Mouse (Mus musculus): ENCODE measurements around the gene Mpv17.

Mpv17 gene

DNA sequence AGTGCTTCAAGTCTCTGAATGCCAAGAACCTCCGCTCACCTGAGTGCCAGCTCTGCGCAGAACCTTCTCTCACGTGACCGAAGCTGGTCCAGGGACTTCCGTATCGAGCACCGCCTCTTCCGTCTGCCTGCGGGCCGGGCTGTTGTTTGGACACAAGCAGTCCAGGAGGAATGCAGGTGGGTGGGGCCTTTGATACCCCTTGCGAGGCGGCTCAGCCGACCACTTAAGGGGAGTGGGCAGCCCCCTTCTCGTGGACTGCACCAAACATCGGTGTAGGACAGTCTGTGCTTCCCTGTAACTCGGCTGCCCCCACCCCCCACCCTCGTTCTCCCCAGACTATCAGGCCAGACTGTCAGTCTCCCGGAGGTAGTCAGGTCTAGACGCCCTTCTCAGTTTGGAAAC is at the start of gene Mpv17:
Gene Mpv17, minus strand, starts transcription at position 100 of the 402 bp plus-strand sequence.
- peak; percentile 80 for DNase-seq (ENCODE audit: extremely low spot score, low spot score)

DNA sequence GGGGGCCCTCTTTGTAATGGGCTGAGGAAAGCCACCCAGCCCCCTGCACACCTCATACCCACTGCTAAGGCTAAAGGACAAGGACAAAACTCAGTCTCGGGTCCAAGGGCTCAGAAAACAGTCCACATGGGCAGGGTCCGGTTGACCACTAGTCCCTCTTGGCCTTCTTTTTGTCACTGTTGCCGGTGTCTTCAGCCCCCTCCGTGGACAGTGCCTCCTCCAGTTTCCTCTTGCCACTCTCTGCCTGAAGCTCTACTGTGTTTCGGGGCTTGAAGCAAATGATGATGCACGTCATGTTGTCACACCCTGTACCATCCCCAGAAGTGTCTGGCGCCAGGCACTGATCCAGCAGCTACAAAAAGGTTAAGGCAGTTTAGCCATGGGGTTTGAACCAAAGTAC is 48.9 kb upstream of the Mpv17 start:
- DNase-seq (ENCODE audit: extremely low spot score, low spot score), result no peak

DNA sequence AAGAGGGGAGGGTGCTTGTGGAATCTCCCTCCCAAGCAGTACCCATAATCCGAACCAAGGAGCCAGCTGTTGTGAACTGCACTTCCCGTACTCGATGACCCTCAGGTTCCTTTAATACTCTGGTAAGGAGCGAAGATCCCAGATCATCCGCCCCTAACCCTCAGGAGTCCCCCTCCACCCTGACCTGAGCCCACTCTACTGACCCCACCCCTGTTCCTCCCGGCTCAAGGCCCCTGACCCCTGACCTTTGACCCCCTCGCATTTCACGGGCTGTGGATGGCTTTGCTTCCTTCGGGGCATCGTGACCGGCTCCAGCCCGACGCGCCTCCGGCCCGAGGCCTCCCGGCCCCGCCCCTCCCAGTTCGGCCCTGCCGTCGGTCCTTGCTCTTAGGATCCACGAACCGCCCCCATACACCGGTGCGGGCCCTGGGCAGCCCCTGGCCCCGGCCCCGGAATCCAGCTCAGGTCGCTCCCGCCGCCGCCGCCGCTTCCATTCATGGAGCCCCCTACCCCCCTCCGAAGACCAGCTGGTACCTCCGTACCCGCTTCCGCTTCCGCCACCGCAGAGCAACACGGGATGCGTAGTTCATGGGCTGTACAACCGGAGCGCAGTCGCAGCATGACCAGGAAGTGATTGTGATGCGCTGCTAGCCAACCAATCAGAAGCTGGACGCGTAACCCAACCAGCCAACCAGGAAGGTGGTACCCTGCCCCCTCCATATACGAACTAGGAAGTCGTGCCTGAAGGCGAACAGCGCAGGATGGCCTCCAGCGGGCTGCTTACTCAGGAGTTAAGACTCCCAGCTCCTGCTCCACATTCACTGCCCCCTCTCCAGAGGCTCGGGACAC is 47.9 kb upstream of the Mpv17 start, which contains the start of gene Zfp513:
Gene Zfp513, minus strand, starts transcription at position 562 of the 849 bp plus-strand sequence.
- peak; percentile 96 for DNase-seq (ENCODE audit: extremely low spot score, low spot score)

DNA sequence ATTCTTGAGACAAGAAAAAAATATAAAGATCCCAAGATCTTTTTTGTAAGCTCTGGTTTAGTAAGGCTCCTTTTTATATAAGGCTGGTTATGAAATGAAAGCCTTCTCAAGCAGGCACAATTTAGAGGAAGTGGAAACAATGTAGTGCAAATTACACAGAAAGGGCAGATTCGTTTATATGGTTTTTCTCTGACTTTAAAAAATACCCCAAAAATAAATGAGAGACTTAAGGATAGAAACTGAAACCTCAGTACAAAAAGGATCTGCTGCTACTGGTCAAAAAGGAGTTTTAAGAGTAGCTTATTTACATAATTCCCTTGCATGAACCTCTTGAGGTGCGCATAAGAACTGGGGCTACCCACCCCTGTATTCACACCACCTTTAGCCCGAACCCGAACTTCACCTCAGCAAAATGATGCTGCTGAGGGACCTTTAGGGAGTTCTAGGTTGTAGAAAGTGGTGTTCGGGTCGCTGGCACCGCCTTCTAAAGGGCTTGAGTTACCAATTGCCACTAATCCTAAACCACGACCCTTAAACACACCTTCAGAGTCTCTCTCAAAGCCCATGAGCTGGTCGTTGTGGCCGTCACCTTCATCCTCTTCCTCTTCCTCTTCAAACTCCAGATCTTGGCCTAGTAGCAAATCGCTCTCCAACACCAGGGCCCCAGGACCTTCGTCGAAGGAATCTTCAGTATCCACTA is 47.1 kb upstream of the Mpv17 start:
- DNase-seq (ENCODE audit: extremely low spot score, low spot score), result no peak

DNA sequence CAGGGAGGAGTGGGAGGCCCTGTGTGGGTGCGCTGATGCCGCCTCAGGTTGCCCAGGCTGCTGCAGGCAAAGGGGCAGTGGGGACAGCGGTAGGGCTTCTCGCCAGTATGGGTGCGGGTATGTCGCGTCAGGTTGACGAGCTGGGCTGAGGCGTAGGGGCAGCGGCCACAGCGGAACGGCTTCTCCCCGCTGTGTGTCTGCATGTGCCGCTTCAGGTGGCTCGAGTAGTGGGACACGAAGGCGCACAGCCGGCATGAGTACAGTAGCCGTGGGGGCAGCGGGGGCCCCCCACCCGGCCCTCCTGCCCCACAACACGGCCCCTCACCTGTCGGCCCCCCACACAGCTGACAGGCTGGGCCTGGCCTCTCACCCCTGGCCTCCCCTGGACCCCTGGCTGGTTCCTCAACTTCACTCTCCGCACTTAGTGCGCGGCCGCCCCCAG is 46.3 kb upstream of the Mpv17 start:
- DNase-seq (ENCODE audit: extremely low spot score, low spot score), result no peak

DNA sequence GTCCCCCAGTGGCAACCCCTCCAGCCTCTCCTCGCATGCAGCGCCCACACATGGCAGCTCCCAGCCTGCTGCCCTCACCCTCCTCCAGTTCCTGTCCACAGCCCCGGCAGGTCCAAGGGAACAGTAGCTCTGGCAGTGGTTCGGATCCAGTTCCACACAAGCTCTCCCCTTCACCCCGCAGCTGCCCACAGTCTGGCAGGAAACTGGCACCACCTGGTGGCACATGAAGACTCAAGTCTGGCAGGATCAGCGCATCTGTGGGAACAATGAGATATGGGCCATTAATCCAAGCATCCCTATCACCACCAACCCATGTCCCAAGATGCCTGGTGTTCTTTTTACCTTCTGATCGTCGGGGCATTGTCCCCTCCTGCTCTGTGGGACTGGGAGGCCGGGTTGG is 45.8 kb upstream of the Mpv17 start:
- no peak for DNase-seq (ENCODE audit: extremely low spot score, low spot score)

DNA sequence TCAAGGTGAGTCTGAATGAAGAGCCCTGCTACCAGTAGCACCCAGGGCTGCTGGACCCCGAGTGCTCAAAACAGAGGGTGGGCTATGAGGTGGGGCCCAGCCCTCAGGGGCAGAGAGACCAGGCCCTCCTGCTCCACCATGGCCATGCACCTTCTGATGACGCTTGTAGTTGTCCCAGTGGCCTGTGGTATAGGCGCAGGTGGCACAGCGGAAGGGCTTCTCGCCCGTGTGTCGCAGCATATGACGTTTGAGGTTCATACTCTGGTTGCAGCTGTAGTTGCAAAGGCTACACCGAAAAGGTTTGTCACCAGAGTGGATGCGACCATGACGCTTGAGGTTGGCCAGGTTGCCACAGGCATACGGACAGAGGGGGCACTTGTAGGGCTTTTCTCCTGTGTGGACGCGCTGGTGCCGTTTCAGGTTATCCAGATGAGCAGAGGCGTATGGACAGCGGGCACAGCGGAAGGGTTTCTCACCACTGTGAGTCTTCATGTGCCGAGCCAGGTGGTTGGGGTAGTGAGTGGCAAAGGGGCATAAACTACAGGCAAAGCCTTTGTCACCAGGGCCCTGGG is 45.4 kb upstream of the Mpv17 start:
- no peak for DNase-seq (ENCODE audit: extremely low spot score, low spot score)

DNA sequence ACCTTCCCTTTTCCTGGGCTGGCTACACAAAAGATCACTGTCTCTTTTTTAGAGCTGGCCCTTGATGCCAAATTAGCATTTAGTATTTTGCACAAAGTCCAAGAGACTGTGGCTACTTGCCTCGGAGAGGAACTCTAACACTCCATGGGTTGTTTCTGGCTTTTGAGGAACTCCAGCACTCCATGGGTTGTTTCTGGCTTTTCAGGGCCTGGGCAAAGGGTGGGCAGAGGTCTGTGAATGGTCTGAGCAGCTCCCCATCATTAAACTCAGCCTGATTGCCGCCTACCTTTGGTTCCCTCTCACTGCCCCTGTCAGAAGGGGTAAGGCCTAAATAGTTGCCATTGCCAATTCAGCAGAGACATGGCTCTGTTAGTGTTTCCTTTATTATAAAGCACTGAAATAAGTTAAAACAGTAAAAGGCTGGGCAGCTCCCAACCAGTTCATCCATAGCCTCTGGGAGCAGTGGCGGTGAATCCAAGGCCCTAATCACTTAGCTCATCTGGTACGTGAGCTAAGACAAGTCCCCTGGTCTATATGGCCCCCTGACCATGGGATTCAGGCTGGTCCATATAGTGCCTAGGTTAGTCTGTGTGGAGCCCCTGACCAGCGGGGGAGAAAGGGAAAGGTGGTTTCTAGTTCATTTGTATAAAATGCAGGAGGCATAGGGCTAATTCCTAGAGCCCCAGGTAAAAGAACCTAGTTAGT is 44.7 kb upstream of the Mpv17 start:
- no peak for DNase-seq (ENCODE audit: extremely low spot score, low spot score)

DNA sequence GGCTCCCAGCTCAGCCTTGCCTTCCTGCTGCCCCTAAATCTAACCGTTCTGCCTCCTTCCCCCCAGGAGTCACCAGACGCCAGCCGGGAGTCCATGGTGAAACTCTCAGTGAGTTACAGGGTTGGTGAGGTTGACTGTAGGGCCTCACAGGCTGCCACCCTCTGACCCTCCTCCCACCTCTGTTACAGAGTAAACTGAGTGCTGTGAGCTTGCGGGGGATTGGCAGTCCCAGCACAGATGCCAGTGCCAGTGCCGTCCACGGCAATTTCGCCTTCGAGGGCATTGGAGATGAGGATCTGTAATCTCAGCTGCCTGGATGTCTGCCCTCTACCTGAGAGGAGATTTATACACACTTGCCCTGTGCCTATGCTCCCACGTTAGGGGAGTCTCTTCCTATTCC is 44.1 kb upstream of the Mpv17 start:
- no peak for DNase-seq (ENCODE audit: extremely low spot score, low spot score)

DNA sequence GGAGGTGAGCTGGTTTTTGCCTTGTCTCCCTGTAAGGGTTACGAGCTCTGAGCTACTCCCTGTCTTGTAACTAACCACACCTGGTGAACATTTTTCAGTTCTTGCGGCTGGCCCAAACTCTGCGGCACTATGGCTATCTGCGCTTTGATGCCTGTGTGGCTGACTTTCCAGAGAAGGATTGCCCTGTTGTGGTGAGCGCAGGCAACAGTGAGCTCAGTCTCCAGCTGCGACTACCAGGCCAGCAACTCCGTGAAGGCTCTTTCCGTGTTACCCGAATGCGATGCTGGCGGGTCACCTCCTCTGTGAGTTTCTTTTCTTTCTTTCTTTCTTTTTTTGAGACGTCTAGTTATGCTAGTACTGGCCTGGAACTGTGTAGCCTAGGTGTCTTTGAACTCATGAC is 43.0 kb upstream of the Mpv17 start:
- DNase-seq (ENCODE audit: extremely low spot score, low spot score), result no peak

DNA sequence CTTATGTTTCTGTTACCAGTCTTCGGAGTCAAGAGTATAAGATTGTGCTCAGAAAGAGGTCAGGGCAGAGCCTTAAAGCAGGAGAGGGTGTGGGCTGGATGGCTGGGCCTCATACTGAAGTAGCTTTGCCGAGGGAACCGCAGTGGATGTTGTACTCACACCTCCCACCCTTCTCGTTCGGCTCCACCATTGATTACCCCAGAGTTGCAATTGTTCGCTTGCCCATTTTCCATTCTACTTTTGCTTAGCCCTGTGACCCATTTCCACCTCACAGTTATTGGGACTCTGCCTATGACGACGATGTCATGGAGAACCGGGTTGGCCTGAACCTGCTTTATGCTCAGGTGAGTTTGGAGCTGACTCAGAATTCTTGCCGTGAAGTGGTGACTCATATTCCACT is 42.2 kb upstream of the Mpv17 start:
- no peak for DNase-seq (ENCODE audit: extremely low spot score, low spot score)

DNA sequence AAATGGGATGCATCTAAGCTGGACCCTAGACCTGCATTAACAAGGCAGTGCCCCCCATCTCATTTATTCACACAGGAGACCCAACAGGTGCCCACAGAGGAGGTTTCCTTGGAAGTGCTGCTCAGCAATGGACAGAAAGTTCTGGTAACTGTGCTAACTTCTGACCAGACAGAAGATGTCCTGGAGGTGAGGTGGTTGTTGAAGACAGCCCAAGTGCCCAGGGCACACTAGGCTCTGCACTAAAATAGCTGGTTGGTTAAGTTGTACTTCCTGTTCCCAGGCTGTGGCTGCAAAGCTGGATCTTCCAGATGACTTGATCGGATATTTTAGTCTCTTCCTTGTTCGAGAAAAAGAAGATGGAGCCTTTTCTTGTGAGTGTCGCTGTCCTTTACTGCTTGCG is 41.6 kb upstream of the Mpv17 start:
- no peak for DNase-seq (ENCODE audit: extremely low spot score, low spot score)

DNA sequence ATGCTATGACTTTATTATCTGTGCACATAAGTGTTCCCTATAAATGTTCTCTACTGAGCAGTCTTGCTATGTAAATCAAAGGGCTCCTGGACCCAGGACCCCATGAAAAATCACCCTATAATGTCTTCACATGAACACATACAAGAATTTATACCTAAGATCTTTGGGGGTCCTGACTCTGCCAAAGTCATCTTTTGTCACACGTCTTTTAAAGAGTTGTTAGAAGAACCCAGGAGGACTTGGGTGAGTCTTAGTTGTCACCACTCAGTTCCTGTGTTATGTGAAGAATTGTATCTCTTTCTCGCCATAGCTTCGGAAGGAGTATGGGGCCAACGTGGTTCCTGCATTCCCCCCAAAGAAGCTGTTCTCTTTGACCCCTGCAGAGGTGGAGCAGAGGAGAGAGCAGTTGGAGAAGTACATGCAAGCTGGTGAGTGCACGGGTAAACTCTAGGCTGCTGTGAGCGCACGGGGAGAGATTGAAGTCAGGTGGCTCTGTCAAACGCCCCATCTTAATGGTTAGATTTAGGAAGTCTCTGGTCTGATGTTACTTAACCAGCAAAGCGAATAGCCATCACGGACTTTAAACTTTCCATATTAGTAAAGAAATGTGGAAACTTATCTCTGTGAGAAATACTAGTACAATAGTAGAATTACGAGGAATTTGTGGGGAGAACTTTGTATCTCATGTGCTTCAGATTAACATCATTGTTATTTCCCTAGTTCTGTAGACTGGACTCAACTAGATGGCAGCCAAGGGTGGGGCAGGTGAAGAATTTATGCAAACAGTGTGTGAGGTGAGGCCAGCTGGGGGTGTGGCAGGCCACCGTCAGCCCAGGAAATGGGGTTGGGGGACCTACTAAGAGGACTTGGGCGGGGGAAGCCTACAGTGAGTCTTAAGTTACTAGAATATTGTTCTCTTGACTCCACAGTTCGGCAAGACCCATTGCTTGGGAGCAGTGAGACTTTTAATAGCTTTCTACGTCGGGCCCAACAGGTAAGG is 40.7 kb upstream of the Mpv17 start:
- DNase-seq (ENCODE audit: extremely low spot score, low spot score), result no peak

DNA sequence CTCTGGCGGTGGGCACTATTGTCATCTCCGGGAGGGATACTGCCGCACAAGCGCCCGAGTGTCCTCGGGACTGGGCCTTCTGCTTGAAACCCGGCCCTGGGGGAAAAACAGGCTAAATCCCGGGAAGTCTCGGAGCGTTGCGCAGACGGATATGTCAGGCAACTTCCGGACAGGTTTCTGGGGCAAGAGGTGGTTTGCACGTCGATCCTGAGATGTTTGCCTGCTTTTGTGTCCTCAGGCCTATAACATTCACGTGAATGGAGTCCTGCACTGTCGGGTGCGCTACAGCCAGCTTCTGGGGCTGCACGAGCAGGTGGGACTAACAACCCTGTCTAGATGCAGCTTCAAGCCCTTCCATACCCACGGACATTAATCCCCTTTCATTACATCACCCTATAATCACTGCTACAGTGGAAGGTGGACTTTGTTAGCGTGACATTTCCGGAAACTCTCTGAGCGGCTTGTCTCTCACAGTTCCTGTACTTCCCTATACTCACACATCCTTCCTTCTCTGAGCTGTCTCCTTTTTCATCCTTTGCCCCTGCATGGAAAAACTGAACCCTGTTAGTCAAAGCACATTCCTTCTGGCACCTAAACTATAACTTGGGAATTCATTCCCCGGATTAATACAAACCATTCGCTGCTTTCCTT is 39.7 kb upstream of the Mpv17 start:
- no peak for DNase-seq (ENCODE audit: extremely low spot score, low spot score)

DNA sequence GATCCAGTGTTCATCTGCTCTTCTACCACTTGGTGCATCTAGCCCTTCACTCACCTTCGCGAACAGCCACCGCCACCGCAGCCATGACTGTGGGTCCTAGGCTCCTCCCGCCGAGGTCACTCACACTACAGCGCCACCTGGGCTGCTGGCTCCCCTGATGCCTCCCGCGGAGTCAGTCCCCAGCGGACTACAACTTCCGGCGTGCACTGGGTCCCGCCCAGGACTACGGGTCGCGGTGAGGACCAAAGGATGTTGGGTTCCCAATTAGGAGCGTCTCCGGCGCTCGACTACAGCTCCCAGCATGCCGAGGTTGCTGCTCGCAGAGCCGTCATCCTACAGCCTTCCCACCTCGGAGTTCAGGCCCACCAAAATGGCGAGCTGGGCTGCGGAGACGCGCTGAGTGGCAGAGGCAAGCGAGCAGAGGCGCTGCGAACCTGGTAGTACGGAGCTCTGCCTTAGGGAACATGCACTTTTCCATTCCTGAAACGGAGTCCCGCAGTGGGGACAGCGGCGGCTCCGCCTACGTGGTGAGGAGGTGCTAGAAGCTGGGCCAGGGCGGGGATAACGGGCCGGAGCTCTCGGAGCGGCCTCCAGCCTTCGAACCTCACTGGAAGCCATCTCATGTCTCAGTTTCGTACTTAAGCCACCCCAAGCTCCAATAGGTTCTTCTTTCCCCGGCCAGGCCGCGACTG is 39.0 kb upstream of the Mpv17 start, which contains the start of the genes Snx17 and Eif2b4:
Gene Snx17, plus strand, starts transcription at position 289 of the 692 bp plus-strand sequence.
Gene Eif2b4, minus strand, starts transcription at position 492 of the 692 bp plus-strand sequence.
- DNase-seq (ENCODE audit: extremely low spot score, low spot score), result peak; percentile 100

DNA sequence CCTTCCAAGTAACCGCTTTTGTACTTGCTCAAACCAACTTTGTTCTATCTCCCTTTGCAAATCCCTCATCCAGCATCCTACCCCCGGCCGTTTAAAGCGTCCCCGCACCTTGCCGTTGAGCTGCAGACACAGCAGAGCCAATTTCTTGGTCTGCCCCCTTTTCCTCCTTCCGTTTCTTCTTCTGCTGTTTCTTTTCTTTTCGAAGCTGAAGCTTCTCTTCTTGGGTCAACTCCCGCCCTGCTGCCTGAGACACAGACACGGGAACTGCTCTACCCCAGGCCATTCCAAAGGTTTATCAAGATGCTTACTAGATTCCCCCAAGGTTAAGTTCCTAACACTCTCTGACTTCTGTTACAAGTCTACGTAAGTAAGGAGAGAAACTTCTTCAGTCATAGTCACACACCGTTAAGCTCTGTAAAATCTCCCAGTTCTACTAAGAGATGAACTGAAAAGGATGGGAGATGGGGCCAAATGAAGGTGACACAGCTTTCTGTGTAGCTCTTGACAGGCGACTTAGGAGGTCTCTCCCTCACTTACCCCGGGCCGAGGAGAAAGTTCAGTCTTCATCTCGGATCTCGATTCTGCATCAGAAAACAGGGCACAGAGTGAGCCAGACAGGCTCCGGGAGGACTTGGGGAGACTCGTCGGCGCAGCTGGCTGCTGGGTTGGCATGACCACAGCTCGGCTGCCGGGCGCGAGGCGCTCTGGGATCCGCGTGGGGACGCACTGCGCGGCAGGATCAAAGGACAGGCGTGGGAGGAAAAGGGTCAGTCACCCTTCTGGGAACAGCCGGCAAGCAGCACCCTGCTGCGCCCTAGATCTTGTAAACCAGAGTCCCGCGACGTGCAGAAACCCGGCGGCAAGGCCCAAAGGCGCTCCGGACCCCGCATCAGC is 38.2 kb upstream of the Mpv17 start:
- DNase-seq (ENCODE audit: extremely low spot score, low spot score), result no peak

DNA sequence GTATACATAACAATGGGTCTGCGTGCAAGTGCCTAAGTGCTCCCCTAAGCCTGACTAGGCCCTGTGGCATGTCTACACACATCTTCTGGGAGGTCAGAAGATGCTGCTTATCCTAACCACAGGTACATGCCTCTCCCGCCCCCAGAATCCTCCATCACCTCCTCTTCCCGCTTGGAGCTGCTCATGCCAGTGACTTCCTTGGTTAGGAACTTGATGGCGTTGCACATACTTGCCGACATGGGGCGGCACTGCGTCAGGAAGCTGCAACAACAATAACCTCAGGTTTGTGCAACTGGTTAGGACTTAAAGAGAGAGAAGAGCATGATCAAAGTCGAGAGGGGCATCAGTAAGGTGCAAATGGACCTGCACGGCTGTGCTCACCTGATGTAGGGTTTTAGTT is 36.1 kb upstream of the Mpv17 start:
- DNase-seq (ENCODE audit: extremely low spot score, low spot score), result no peak

DNA sequence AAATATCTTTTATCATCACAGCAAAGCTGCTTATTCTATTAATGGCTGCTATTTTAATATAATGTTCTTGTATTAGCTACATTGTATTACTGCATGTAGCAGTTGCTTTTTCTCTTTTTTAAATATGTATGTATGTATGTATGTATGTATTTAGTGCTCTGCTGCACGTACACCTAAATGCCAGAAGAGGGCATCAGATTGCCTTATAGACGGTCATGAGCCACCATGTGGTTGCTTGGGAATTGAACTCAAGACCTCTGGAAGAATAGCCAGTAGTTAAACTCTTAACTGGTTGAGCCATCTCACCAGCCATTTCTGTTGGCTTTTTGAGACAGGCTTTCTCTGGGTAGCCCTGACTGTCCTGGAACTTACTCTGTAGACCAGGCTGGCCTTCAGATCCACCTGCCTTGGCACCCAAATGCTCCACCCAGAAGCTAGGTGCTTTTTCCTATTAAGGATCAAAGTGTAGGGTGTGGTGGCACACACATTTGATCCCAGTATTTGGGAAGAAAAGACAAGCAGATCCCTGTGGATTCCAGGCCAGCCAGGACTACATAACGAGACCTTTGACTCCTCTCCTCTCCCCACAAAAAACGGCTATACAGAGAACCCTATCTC is 34.3 kb upstream of the Mpv17 start:
- DNase-seq (ENCODE audit: extremely low spot score, low spot score), result no peak
